Mouse (Mus musculus): ENCODE results near the gene Efhd2.

The Efhd2 gene

DNA sequence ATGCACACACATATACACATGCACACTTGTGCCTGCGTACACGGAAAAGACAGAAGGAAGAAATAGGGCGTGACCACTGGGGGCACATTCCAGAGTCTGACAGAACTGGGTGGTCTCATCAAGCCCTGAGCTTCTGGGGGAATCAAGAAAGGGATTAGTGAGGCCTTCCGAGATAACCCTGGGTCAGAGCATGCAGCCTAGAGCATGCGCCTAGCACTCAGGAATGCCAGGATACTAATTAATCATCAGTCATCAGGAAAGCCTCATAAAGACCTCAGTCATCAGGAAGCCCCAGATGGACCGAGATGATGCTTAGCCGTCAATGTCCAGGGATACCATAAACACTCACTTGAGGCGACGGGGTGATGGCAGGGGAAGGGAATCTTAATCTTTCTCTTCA is 5.2 kb upstream of the Efhd2 start:
- DNase-seq: no peak

DNA sequence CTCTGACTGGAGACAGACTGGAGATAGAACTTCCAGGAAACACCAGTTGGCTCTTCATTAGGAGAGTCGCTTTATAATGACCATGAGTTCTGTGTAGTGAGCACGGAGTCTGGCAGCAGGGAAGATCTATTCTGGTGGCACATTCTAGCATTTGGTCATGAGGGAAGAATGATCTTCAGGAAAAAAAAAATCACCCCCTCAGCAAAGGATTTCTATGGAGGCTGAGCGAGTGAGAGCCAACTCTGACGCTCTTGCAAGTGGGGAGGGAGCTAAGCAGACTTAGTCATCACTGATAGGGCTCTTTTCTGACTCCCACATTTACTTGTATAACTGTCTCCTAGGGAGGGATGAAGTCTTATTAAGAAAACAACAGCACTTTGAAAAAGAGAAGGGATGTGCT is 4.4 kb upstream of the Efhd2 start:
- no peak for DNase-seq

DNA sequence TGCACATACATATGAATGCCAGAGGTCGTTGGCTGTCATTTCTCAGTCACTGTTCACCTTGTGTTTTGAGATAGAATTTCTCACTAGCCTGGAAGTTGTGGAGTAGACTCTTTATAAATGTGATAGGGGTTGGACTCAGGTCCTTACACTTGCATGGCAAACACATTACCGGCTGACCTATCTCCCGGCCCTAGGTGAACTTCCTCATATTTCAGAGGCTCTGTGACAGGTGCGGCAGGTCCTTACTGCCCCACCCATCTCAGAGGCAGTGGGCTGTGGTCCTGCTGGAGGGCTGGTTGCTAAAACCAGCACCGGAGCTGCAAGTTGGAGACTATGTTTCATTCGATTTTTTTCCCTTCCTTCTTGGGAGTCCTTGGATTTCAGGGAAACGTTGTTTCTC is 3.9 kb upstream of the Efhd2 start:
- DNase-seq: no peak

DNA sequence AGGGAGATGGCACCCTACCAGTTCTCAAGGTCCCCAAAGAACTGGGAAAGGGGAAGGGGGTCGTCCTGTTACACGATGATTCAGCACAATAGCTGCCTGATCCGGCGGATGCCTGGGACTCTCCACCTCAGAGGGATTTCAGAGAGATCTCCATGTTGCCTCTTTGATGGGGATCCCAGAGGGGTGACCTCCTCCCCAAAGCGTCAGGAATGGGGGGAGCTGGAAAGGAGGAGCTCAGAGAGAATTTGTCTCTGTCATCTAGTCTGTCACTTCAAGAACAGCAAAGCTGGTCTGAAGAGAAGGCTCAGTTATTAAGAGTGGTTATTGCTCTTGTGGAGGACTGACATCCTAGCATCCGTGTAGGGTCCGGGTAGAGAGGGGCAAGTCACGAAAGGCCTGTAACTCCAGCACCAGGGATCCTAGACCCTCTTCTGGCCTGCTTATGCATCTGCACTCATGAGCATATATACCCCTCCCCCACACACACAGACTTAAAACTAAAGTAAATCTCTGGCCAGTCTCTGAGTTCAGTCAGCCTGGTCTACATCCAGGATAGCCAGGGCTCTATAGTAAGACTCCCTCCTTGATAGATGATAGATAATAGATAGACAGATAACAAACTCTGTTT is 875 bp upstream of the Efhd2 start:
- no peak for DNase-seq

DNA sequence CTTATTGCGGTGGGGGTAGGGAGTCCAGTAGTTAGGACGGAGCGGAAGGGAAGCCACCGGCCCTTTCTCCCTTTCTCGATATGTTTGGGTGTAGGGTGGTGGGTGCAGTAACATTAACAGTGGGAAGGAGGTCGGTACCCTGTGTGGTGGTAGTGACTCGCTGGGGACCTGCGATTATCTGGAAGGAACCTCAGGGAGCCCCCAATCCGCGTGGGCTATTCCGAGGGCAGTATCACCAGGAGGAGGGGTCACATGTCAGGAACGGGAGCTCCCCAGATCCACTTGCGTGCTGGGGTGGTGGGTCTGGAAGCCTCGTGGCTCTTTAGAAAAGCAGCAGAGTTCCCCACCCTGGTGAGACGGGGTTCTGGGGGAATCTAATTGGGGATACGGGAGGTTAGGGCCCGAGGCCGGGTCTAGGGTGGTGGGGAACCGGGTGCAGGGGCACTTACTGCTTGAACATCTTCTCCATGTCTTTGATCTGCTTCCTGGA is 564 bp downstream of the Efhd2 start:
- DNase-seq: no peak

DNA sequence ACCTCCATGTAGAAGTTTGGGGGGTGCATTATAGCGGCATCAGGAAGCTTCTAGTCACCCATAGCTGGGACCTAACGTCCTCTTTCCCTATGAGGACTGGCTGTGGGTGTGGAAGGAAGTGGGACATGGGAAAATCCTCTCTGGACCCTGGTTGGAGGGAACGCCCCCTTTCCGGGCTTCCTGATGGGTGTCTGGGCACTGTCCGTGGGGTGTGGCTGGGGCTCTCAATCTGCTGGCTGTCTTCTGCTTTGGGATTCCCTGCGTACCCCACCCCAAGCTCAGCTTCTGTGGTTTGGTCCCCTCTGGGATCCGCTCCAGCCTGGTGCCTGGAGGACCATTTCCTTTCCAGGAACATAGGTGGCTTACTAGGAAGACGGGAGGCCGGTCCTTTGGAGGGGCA is 1.7 kb downstream of the Efhd2 start:
- peak; percentile 20 to 62 for DNase-seq

DNA sequence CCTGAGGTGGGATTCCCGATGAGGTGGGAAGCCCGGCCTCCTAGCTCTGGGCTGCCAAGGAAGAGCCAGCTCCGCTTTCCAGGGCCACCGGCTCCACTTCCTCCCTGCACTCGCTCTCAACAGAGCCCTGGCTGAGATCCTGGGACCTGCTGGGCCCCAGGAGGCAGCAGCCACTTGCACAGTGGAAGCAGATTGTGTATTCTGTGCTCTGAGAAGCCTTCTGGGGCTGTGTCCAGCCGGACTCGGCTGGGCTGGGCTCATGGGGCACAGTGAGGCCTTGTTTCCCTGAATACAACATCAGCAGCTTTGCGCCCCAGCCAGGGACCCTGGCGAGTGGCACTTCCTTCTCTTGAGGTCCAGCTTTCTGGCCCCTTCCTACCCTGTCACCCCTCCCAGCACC is 2.8 kb downstream of the Efhd2 start:
- DNase-seq: no peak

DNA sequence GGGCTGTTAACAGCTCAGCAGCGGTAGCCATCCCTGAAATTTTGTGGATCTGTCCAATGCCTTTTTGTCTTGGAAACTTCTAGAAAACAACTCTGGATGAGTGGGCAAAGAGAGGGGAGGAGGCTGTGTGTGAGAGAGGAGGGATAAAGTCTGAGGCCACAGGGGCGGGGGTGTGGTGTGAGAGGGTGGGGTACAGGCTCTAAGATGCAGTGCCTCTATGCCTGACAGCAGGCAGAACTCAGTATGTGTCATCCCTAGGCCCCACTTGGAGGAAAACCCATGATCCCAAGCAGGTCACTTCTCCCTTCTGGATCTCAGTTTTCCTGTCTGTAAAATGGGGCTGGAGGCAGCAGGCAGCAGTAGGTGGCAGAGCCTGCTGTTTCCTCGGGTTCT is 3.4 kb downstream of the Efhd2 start:
- DNase-seq: no peak

DNA sequence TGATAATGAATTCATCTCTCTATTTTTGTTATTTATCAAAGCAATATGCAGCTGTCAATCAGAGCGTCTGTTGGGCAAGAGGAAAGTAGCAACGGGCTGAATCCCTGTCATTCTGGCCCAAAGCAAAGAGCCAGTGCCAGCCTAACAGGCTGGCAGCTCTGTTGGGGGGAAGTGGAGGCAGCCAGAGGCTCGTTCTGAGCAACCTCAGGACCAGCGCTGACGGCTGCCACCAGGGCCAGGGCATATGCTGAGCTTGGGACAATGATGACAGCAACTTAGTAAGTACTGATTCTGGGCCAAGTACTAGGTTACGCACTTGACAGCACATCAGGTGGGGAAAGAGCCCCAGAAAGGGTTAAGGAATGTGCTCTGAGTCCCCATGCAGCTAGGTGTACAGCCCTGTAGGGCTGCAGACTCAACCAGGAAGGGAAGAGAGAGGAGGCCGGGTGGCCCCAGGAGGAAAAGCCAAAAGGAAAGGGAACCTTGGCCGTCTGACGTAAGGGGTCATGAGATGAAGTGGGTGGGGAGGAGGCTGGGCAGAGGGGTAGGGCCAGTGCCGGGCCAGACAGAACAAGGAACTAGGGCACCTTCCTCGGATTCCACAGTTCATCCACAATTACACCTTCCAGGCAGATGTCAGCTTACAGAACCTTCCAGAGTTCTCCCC is 3.9 kb downstream of the Efhd2 start:
- DNase-seq: peak; percentile 66 to 89

DNA sequence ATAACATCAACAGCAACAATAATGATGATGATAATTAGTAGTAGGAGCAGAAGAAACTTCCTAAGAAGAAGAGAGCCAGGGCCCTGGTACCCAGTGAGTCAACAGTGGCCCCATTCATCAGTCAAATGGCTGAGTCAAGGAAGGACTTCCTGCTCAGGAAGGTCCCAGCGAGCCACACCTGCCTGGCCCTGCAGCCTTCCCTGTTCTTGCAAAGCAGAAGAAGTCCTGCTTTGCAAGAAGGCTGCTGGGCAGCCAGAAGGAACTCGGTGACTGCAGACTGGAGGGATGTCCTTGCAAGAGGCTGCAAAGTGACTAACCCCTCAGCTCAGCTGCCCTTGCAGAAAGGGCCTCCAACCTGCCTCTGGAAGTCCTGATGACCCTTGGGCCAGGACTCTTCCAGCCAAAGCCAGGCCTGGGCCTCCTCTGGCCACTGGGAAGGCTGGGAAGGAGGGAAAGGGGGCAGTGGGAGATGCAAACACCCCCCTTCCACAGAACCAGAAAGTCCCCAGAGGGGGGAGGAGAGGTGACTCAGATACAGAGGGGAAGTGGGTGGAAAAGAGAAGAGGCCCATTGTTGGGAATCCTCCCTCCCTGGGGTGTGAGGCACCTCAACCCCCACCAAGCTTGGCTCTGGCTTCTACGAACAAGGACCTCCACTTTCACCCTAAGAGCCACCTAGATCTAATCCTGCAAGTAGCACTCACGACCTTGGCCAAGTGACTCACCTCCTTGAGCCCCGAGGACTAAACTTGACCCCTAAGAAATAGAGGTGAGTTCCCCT is 5.1 kb downstream of the Efhd2 start:
- no peak for DNase-seq

DNA sequence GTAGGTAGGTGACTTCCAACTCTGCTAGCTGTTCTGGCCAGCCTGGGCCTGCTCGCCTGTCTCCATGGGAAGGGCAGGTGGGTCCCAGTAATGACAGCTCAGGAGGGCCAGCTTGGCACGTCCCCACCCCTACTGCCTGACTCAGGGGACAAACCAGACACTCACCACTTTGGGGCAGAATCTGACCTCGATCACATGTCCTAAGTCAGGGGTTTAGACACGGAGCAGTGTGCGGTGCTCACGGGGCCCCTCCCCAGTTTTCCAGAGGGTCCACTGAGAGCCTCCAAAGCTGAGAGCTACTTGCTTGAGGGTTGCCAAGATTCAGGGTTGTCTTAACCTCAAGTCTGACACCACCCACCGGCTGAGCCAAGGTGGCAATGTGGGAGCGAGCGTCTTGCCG is 6.7 kb downstream of the Efhd2 start:
- DNase-seq: no peak

DNA sequence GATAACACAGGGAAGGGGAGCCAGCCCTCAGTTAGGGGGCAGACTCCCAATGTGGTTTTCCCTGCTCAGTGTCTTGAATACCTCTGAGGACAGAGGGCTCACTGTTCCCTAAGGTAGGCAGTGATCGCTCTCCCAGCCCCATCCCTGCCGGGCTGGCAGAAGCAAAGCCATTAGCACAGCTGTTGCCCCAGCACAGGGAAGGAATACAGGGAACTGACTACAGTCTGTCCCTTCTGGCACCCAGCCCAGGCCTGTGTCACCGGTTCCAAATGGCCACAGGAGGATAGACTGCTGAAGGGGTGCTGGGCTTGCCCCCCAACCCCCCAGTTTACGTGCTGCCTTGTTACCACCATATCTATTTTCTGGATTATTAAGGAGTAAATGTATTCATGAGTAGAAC is 7.2 kb downstream of the Efhd2 start:
- DNase-seq: peak; percentile 64 to 77

DNA sequence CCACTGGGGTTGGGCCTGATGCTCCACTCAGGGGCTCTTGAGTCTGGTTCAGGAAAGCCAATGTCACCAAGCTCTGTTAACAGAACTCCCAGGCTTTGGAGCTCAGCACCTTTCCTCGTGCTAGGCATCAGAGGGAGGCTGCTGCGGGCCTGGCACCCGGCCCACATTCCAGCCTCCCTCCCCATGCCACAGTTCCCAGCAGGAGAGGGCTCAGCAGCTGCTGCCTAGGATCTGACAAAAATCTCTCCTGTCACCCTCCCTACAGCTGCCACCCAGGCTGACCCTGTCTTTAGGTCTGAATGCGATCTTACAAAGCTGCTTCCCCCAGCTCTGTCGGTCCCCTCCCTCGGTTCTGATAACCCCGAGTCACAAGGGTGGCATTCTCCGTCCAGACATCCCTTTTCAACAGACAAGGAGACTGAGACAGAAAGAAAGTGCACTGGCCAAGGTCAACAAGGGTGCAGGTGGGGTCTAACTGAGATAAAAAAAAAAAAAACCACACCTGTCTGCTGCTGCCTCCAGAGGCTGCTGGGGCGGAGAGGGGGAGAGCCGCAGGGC is 7.7 kb downstream of the Efhd2 start:
- peak; percentile 62 to 81 for DNase-seq

DNA sequence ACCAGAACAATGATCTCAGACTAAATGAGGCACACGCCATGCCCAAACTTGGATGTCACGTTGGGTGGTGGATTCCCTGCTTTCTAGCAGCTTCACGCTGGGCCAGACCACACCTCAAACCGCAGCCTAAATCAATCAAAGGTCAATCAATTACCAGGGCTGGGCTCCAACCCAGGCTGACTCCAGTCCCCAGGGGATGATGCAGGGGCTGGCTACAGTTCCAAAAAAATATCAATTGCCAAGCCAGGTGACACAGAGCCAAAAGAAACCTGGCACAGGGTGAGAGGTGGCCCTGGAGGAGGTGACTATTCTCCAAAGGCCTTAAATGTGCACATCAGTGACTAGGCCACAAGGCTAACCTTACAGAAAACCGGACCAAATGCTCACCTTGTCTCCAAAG is 9.1 kb downstream of the Efhd2 start:
- DNase-seq: peak in 1 of 2 experiments; percentile 39

DNA sequence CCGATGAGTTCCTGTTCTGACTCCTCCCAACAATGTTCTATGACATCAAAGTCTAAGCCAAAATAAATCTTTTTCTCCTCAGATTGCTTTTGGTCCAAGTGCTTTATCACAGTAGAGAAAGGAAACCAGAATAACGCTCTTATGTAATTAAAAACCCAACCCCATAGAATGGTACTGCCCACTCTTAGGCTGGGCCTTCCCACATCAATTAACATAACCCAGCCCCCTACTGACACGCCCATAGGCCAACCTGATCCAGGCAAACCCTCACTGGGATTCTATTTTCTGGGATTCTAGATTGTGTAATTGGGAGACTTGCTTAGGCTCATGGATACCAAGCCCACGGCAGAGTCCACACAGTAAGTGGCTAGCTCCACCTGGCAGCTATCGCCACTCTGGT is 9.7 kb downstream of the Efhd2 start:
- no peak for DNase-seq

DNA sequence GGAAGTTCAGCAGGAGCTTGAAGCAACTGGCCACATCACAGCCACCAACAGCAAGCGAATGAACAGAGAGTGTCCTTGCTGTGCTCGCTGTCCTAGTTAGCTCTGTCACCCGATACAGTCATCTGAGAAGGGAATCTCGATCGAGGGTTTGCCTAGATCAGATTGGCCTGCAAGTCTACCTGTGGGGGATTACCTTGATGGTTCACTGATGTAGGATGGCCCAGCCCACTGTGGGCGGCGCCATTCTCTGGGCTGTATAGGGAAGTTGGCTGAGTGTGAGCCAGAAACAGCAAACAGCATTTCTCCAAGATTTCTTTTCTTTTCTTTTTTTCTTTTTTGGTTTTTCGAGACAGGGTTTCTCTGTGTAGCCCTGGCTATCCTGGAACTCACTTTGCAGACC is 10.2 kb downstream of the Efhd2 start:
- DNase-seq: peak in 1 of 2 experiments; percentile 25

DNA sequence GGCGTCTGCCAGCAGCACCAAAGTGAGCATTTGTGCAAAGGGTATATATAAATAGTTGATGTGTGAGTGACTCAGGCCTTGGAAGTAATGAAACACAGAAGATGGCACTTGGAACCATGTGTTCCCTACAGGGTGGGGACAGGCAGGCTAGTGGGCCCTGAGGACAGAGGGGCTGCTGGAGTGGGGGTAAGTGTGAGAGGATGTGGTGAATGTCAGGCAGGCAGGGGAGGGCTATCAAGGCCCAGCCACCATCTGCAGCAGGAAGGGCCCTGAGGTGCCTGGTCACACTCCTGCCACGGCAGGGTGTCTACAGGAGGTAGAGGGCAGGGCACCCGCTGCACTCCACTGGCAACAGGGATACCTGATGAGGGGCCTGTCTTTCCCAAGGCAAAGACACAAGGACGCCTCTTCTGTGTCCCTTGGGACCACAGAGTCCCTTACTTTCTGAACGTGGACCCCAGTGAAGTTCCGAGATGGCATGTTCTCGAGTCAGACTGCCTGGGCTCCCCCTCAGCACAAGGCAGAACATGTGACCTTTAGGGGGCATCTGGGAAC is 10.9 kb downstream of the Efhd2 start:
- no peak for DNase-seq

DNA sequence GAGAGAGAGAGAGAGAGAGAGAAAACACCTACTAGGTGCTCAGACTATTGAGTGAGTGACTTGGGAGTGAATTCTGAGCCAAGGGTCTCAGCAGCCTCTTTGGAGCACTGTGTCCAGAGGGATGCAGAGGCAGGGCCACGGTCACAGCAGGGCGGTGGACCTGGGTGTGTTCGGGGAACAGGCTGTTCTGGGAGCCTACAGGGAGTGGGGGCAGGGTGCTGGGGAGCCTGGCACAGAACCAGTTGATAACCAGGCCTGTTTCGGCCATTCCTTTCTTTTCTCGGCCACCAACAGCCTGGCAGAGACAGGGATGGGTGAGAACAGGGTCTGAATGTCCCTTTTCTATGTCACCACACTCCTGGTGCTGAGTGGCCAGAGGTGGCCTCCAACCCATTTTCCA is 11.9 kb downstream of the Efhd2 start:
- peak in 1 of 2 experiments; percentile 37 for DNase-seq

DNA sequence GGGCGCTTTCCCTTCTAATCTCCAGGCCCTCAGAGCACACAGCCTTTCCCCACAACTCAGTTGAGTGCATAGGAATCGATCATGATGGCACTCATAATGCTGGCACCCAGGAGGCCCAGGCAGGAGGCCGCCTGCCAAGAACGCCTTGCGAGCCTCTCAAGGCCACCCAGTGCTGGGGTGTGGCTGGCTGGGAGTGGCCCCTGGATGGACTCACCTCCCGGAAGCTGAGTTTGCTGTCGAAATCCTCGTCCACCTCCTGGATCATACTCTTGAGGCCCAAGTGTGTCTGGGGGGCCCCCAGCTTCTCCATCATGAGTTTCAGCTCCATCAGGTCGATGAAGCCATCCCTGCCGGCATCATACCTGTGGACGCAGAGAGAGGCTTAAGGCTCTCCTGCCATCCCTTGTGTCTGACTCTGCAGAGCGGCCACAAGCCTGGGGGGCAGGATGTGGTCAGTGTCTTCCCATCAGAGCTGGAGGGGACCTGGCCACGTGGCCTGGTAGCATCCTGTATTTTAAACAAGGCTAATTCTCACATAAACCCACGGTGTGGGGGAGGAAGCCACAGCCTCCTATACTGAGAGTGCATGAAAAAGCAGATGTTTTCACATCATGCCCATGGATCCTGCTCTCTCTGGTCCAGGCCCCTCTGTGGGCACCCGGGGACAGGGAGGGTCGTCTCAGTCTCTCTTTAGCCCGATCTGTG is 13.0 kb downstream of the Efhd2 start:
- DNase-seq: peak in 1 of 2 experiments; percentile 31

DNA sequence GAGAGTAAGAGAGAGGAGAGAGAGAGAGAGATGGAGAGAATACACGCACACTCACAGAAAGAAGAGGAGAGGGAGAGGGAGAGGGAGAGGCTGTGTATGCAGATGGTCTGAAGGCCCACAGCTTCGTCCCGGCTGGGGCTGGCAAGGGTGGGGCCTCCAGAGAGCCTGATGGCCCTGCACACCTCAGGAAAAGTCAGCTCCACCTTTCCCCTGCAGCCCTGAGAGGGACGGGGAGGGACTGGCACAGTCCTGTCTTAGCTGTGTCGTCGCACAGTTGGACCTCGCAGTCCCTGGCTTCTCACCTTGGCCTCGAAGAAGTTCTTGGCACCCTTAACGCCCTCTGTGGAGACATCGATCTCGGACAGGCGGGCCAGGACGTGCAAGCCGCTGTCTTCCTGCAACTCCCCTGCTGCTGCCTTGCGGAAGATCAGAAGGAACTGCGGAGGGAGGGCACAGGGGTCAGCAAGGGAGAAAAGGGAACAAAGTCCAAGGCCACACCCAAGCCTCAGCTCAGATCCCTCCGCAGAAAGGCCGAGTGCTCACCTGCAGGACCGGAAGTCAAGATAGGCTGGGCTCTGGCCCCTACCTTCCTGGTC is 14.4 kb downstream of the Efhd2 start:
- DNase-seq: peak in 1 of 2 experiments; percentile 37

DNA sequence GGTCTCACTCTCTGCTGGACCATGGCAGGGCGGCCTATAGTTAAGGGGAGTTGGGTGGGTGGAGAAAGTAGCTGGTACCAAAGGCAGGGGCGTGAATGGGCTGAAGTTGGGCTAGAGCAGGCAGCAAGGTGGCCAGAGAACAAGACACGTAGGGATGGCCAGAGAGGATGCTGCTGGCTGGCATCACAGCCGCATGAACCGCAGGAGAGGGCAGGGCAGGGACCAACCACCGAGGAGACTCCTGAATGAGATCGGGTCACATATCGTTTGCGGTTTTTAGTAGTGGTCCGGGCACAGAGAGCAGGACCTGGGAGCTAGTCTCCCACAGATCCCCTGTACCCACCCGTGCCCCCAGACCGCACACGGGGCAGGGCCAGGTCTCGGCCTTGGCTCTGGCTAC is 15.4 kb downstream of the Efhd2 start:
- peak in 1 of 2 experiments; percentile 39 for DNase-seq

DNA sequence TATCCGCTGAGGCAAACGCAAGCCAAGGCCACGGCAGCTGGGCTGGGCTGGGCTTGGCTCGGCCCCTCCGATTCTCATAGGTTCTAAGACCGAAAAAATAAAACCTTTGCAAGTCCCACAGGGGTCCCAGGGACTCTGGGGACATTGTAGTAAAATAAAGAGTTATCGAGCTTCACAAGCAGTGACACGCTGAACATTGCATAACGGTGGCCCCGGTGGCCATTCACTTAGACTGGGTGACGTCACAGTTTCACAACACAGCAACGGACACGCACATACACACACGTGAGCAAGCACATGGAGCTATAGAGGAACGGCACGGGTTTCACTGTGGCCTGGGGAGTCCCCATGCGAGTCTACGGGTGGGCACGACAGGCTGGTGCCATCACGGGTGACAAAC is 16.2 kb downstream of the Efhd2 start:
- peak in 1 of 2 experiments; percentile 71 for DNase-seq
